Mouse (Mus musculus): Measurements from ENCODE around the gene Btg2. TPM values are rescaled to one million over a fixed set of nuclear protein-coding genes. Genes with fewer than 3 reads are reported as not detected.

Btg2 gene
- polyA plus RNA-seq, 1 experiment from 2014 or later, result 69.4 TPM

DNA sequence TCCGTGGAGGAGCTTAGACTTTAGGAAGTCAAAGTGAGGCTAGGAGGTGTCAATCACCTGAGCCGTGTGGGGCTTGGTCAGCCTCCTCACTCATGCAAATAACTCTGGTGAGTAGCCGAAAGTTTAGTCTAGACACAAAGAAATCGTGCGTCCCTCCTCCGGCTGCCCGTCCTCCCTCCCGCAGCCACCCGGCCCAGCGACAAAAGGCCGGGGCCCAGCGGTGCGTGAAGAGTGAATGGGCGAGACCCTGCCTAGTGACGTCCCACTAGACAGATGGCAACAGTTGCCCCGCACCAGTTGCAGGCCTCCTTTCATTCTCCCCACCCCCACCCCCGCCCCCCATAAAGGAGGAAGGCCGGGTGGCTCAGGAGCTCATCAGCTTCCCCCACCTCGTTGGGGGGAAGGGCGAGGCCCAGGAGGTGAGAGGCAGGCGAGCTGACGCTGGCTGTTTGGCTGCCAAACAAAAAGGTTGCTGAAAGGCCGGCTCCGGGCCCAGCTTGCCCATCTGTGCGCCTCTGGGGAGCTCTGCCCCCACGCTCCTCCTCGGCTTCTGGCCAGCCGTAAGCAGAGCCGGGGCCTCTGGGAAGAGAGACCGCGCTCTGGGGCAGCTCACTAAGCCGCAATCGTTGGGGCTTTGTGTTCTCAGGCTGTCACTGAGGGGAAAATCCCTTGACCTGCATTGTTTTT lies 15.7 kb downstream of the Btg2 start:
- ATAC-seq (replicated peaks), result peak; percentile 78
- peak overlapping the region; percentile 16 for H3K4me3 ChIP-seq
- peak overlapping the region; percentile 36 for H3K4me2 ChIP-seq (replicated peaks)
- H3K9ac ChIP-seq (replicated peaks), result 0 out of 2 replicates have a peak overlapping the region, but pooled peaks have one; percentile 17
- 2% methylated on average over 33 of the region's 33 CpGs for WGBS
- peaks cover 67% of the 10 kb centered on the region for H3K4me1 ChIP-seq
- H3K27me3 ChIP-seq, result no peaks in the 10 kb centered on the region
- no peaks in the 10 kb centered on the region for H3K9me3 ChIP-seq
- H3K36me3 ChIP-seq, result no peaks in the 10 kb centered on the region
- peak overlapping the region; percentile 98 for H3K27ac ChIP-seq (replicated peaks)

DNA sequence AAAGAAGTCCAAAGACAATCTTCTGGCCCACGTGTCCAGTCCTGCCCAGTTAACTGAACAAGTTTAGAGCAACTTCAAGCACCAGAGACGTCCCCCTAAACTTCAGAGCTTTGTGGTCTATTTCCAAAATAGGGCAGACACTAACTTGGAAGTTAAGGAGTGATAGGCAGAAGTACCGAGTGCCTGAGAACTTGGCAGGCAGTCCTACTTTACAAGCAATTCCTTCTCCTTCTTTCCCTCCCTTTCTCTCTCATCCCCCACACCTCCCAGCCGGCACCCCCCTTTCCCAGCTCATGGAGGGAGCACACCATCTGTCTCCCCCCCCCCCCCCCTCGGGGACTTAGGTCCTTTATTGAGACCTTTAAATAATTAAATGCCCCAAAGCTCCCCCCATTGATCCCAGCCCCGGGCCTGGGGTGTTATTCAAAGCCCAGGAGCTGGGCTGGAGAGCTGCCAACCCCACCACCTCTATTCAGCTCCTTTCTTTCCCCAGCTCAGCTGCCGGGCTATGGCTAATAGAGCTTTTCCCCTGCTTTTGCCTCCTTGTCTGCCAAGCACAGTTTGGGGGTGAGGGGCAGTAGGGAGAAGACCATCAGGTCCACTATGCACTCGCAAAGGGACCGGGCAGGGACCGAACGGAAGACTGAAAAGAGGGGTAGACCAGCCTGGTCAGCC lies 16.4 kb downstream of the Btg2 start:
- H3K4me1 ChIP-seq, result peaks cover 67% of the 10 kb centered on the region
- H3K27me3 ChIP-seq, result no peaks in the 10 kb centered on the region
- peak; percentile 63 for ATAC-seq (replicated peaks)
- no peak overlapping the region for H3K9ac ChIP-seq (replicated peaks)
- H3K36me3 ChIP-seq, result no peaks in the 10 kb centered on the region
- H3K4me2 ChIP-seq (replicated peaks), result peak overlapping the region; percentile 36
- H3K4me3 ChIP-seq, result peak overlapping the region; percentile 16
- WGBS, result 3% methylated on average over 11 of the region's 11 CpGs
- no peaks in the 10 kb centered on the region for H3K9me3 ChIP-seq
- peak overlapping the region; percentile 98 for H3K27ac ChIP-seq (replicated peaks)

DNA sequence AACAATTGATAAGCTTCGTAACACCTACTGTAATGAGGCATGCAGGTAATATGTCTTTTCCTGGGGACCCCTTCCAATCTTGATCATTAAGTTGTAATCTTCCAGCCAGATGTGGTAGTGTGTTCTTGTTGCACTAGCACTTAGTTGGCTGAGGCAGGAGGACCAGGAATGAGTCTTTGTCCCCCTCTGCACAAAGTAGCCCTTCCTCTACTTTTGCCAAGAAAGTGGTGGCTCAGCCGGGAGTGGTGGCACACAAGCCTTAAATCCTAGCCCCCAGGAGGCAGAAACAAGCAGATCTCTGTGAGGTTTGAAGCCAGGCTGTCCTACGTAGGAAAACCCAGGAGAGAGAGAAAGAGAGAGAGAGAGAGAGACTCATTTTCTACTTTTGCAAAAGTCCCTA lies 17.0 kb downstream of the Btg2 start:
- no peak for ATAC-seq (replicated peaks)
- H3K4me1 ChIP-seq, result peaks cover 63% of the 10 kb centered on the region
- no peaks in the 10 kb centered on the region for H3K9me3 ChIP-seq
- H3K27me3 ChIP-seq, result no peaks in the 10 kb centered on the region
- no peak overlapping the region for H3K4me3 ChIP-seq
- no peak overlapping the region for H3K4me2 ChIP-seq (replicated peaks)
- peak overlapping the region; percentile 98 for H3K27ac ChIP-seq (replicated peaks)
- H3K9ac ChIP-seq (replicated peaks), result no peak overlapping the region
- H3K36me3 ChIP-seq, result no peaks in the 10 kb centered on the region
- 25% methylated on average over 3 of the region's 3 CpGs for WGBS

DNA sequence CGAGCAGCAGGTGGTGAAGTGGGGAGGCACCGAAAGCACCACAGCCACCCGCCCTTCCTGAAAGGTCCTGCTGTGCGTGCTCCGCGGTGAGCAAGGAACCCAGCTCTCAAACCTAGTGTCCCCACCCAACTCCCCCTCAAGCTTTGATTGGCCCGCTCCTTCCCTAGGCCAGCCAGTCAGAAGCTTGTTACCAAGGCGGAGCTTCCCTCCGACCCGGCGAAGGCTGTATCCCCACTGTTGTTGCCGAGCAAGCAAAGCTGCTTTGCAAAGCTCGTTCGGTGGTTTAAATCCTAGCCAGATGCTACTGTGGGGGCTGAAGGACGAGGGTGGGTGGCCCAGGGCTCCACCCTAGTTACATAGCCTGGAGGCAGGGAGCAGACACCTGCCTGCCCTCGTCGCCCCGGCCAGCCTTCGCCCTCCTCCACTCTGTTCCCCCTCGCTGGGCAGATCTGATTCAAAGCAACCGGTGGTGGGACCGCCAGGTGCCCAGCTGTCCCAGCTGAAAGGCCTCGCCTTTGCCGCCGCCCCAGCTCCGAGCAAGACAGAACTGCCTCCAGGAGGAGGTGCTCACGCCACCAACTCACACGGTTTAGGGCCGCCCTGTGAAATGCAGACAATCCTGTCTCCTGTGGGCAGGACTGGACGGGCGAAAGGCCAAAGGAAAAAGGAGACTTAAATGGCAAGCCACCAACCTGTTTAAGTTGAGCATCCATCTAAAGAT lies 17.9 kb downstream of the Btg2 start:
- Histone ChIP-seq H3K4me3 (peak overlapping the region; percentile 40), H3K9me3 (no peaks in the 10 kb centered on the region), H3K9ac (replicated peaks) (peak overlapping the region; percentile 47), H3K27me3 (no peaks in the 10 kb centered on the region), H3K36me3 (no peaks in the 10 kb centered on the region), H3K4me1 (peaks cover 56% of the 10 kb centered on the region), H3K4me2 (replicated peaks) (peak overlapping the region; percentile 66), H3K27ac (replicated peaks) (peak overlapping the region; percentile 98)
- peak; percentile 85 for ATAC-seq (replicated peaks)
- WGBS, result under 1% methylated on average over 31 of the region's 31 CpGs

DNA sequence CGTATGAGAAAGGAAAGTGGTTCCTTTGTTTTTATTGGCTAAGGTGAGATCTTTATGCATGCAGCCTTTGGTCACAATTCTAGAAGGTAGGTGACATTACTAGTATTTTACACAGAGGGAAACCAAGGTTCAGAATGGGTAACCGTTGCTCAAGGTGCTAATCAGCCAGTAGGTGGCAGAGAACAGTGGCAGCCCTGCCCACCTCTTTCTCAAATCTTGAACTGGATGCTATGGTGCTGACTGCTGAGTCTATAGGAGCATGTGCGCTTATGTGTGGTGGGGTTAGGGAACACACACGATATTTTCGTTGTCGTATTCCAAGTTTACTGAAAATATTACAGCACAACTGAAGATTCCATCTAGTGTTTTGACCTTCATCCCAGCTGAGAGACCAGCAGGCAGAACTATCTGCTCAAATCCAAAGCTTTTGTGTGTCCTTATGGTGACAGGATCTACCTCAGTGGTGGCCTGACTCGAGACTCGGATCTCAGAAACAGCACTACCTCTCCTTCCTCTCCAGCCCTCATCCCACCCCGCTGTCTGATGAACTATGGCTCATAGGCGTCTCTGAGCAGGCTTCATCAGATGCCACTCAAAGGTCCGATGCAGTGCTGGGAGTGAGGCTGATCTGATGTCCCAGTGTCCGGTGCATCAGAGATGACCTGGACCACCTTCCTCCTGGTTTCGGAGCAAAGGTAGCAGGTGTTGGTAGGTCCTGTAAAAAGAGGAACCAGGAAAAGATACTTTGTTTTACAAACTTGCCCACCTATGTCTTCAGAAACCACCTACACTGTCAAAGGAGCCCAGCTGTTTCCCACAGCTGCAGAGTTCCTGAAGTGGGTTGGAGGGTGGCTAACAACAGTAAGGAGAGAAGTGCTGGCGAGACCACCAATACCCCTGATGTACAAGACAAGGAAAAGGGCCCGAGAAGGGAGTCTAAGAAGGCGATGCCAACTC lies 18.9 kb downstream of the Btg2 start:
- peak overlapping the region; percentile 47; the same call in 1 of the 2 replicates for H3K9ac ChIP-seq (replicated peaks)
- ATAC-seq (replicated peaks), result no peak
- 65% methylated on average over 16 of the region's 16 CpGs for WGBS
- H3K36me3 ChIP-seq, result no peaks in the 10 kb centered on the region
- peak overlapping the region; percentile 40 for H3K4me3 ChIP-seq
- peak overlapping the region; percentile 98 for H3K27ac ChIP-seq (replicated peaks)
- peaks cover 52% of the 10 kb centered on the region for H3K4me1 ChIP-seq
- H3K27me3 ChIP-seq, result no peaks in the 10 kb centered on the region
- no peaks in the 10 kb centered on the region for H3K9me3 ChIP-seq
- H3K4me2 ChIP-seq (replicated peaks), result peak overlapping the region; percentile 66

DNA sequence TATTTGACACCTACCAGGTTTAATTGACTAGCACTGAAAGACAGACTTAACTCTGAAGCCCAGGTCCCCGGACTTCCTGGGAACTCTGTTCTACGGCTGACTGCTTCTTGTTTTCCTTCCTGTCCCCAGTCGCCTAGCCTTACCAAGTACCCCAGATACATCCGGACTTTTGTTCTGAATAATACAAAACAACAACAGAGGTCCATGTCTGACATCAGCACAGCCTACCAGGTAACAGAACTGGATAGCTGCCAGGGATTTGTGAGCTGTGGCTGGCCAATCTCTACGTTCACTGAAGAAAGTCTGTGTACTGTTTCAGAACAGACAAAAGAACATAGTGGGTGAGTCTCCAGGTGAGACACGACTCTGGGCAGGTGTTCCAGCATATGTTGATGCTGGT lies 20.1 kb downstream of the Btg2 start:
- no peak overlapping the region for H3K4me3 ChIP-seq
- H3K4me2 ChIP-seq (replicated peaks), result no peak overlapping the region
- no peaks in the 10 kb centered on the region for H3K9me3 ChIP-seq
- ATAC-seq (replicated peaks), result no peak
- H3K27ac ChIP-seq (replicated peaks), result no peak overlapping the region
- no peaks in the 10 kb centered on the region for H3K36me3 ChIP-seq
- H3K9ac ChIP-seq (replicated peaks), result no peak overlapping the region
- 66% methylated on average over 6 of the region's 6 CpGs for WGBS
- H3K27me3 ChIP-seq, result no peaks in the 10 kb centered on the region
- peaks cover 41% of the 10 kb centered on the region for H3K4me1 ChIP-seq

DNA sequence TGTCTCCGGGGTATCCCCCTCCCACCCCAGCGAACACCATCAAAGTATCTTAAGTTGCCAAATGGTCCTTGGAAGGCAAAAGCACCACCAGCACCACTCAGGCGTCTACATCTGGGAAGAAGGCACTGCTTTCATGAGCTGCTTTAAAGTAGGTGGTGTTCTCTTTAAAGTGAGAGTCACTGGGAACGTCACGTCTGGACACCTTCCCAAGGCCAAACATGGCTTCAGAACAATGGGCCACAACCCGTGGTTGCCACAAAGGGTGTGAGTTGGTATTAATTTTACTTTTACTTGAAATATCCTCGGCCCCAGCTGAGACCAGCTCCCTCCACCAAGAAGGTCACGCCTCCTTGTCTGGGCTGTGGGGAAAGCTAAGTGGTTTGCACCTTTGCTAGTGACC lies 21.2 kb downstream of the Btg2 start:
- Histone ChIP-seq H3K27me3 (no peaks in the 10 kb centered on the region), H3K4me3 (no peak overlapping the region), H3K36me3 (no peaks in the 10 kb centered on the region), H3K4me2 (replicated peaks) (no peak overlapping the region), H3K27ac (replicated peaks) (no peak overlapping the region), H3K9me3 (no peaks in the 10 kb centered on the region), H3K4me1 (peaks cover 29% of the 10 kb centered on the region), H3K9ac (replicated peaks) (no peak overlapping the region)
- ATAC-seq (replicated peaks), result no peak
- WGBS, result 86% methylated on average over 8 of the region's 8 CpGs

DNA sequence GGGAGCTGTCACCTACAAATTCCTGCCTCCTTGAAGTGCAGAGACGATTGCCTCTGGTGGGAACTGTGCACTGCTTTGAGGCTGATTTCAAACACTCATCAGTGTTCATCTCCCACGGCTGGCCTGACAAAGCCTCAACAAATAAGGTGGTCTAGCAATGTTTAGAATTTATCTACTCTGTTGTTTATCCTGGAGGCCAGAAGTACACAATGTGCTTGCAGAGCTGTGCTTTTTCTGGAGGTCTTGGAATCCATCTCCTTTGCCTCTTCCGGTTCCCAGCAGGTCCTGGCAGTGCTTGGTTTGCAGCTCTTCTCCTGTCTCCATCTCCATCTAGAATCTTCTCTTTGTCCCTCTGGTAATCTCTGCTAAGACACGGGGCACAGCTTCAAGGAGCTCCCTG lies 22.6 kb downstream of the Btg2 start:
- H3K27ac ChIP-seq (replicated peaks), result no peak overlapping the region
- no peak overlapping the region for H3K4me3 ChIP-seq
- peaks cover 15% of the 10 kb centered on the region for H3K4me1 ChIP-seq
- H3K9me3 ChIP-seq, result no peaks in the 10 kb centered on the region
- 77% methylated on average over 4 of the region's 4 CpGs for WGBS
- H3K9ac ChIP-seq (replicated peaks), result no peak overlapping the region
- no peaks in the 10 kb centered on the region for H3K36me3 ChIP-seq
- H3K27me3 ChIP-seq, result no peaks in the 10 kb centered on the region
- ATAC-seq (replicated peaks), result no peak
- no peak overlapping the region for H3K4me2 ChIP-seq (replicated peaks)

DNA sequence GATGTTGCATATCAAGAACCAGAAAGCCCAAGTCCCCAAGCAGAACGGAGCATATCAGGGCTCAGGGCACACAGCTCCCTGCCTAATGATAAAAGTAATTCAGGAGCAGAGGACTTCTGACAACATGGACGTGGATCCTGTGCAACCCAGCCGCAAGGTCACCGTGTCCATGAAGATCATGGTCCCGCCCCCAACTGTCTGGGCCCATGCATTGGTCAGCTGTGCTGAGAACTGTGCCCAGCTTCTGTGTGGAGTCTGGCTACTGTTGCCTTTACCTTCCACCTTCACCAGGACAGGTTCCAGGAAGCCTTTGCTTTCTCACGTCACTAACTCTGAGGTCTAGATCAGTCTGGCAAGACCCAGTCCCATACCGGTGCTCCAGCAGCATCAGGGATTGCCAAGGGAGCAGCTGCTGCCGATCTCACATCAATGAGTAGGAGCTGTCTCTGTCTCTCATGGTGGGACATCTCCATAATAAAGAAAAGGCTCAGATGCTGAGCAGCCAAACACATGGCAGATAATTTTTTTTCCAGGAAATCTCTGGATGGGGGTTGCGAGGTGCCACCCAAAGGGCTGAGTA lies 23.2 kb downstream of the Btg2 start:
- Histone ChIP-seq H3K9ac (replicated peaks) (no peak overlapping the region), H3K27ac (replicated peaks) (no peak overlapping the region), H3K9me3 (no peaks in the 10 kb centered on the region), H3K27me3 (no peaks in the 10 kb centered on the region), H3K36me3 (no peaks in the 10 kb centered on the region), H3K4me2 (replicated peaks) (no peak overlapping the region), H3K4me3 (no peak overlapping the region), H3K4me1 (peaks cover 11% of the 10 kb centered on the region)
- no peak for ATAC-seq (replicated peaks)
- 82% methylated on average over 9 of the region's 9 CpGs for WGBS

DNA sequence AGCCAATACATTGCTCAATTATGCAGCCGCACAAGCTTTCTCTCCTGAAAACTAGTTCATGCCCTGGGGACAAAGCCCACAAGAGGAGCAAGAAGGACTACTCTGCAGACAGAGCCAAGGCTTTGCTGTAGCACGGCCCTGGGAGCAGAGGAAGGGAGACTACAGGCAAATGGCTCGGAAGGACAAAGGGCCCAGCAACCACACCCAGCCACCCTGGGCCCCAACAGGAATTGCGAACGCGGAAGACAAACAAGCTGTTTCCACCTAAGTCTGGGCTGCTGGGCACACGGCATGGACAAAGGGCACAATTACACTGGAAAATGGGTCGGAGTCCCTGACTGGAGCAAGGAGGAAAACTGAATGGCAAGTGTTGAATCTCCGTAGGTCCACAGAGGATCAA lies 23.9 kb downstream of the Btg2 start:
- ATAC-seq (replicated peaks), result no peak
- Histone ChIP-seq H3K4me1 (peaks cover 4% of the 10 kb centered on the region), H3K9ac (replicated peaks) (no peak overlapping the region), H3K36me3 (no peaks in the 10 kb centered on the region), H3K4me3 (no peak overlapping the region), H3K4me2 (replicated peaks) (no peak overlapping the region), H3K9me3 (no peaks in the 10 kb centered on the region), H3K27ac (replicated peaks) (no peak overlapping the region), H3K27me3 (no peaks in the 10 kb centered on the region)
- 75% methylated on average over 9 of the region's 9 CpGs for WGBS

DNA sequence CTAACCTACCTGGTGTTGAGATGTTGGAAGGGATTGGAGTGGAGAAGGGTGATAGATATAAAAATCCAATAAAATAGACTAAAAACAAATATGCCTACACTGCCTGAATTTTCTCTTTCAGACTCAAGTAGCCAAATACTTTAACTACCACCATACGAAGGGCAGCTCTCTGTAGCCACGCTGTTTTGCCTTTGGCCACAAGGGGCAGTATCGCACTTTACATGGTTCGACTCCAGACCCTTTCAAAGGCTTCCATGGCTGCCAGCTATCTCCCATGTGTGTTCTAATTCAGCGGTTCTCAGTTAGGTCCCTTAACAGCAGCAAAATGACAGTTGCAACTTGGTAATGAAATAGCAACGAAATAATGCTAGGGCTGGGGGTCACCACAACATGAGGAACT lies 25.7 kb downstream of the Btg2 start:
- H3K36me3 ChIP-seq, result no peaks in the 10 kb centered on the region
- no peak overlapping the region for H3K27ac ChIP-seq (replicated peaks)
- H3K4me2 ChIP-seq (replicated peaks), result no peak overlapping the region
- H3K4me1 ChIP-seq, result peaks cover 4% of the 10 kb centered on the region; the same call in 1 of the 2 replicates
- 5% methylated on average over 6 of the region's 6 CpGs for WGBS
- ATAC-seq (replicated peaks), result peak; percentile 59; the same call in 1 of the 2 replicates
- no peak overlapping the region for H3K9ac ChIP-seq (replicated peaks)
- no peaks in the 10 kb centered on the region for H3K27me3 ChIP-seq
- H3K9me3 ChIP-seq, result no peaks in the 10 kb centered on the region
- H3K4me3 ChIP-seq, result no peak overlapping the region
